Mouse (Mus musculus) intestine, embryonic 15.5 days (tissue): Measurements from ENCODE around the gene Ctdspl2. TPM values are rescaled to one million over a fixed set of nuclear protein-coding genes. Genes with fewer than 3 reads are reported as not detected.
A peak's percentile ranks its signal among the peaks of the same experiment; 100 is the strongest.
"Not testable (repeated sequence)": the region's sequence is repeated elsewhere in the genome, so short reads cannot be mapped to it uniquely, and the experiment has no call there.

ENCODE experiments used
- ATAC-seq: fragments of 200-750 bp; cut with Nextera tagmentation; 2 replicates; pipeline ENCODE4 v1.8.0; 2017; ENCODE audit warnings: moderate TSS enrichment, moderate library complexity
- H3K27ac ChIP-seq: fragments of 300-500 bp; sonication (generic); 2 replicates; pipeline ENCODE4 v1.5.1; 2015; ENCODE audit warnings: mild to moderate bottlenecking, inconsistent platforms
- H3K27me3 ChIP-seq: fragments of 300-500 bp; sonication (generic); replicated peaks from 2 replicates; pipeline ENCODE4 v1.6.1; 2015; ENCODE audit warnings: inconsistent platforms
- H3K36me3 ChIP-seq: fragments of 300-500 bp; sonication (generic); 2 replicates; pipeline ENCODE4 v1.6.1; 2015; ENCODE audit warnings: inconsistent platforms
- H3K4me1 ChIP-seq: fragments of 300-500 bp; sonication (generic); replicated peaks from 2 replicates; pipeline ENCODE4 v1.6.1; 2015; ENCODE audit warnings: inconsistent platforms
- H3K4me2 ChIP-seq: fragments of 300-500 bp; sonication (generic); replicated peaks from 2 replicates; pipeline ENCODE4 v1.6.1; 2015; ENCODE audit warnings: mild to moderate bottlenecking, inconsistent platforms
- H3K4me3 ChIP-seq: fragments of 300-500 bp; sonication (generic); replicated peaks from 2 replicates; pipeline ENCODE4 v1.5.1; 2015; ENCODE audit warnings: inconsistent platforms
- H3K9ac ChIP-seq: fragments of 300-500 bp; sonication (generic); 2 replicates; pipeline ENCODE4 v1.6.1; 2015; ENCODE audit warnings: inconsistent platforms
- H3K9me3 ChIP-seq: fragments of 300-500 bp; sonication (generic); 2 replicates; pipeline ENCODE4 v1.6.1; 2016; ENCODE audit warnings: inconsistent platforms
- WGBS: fragments of 180-500 bp; shearing (Covaris S2); methylation state at CpG from one replicate; pipeline ENCODE4 v1.1.7; 2015; 5-methylcytosine and 5-hydroxymethylcytosine counted together
- polyA plus RNA-seq: library from polyadenylated mRNA; unstranded; fragments of >200 nt; fragmentation: Nextera tagmentation; extraction: Ambion mirVana; gene quantifications from 2 replicates; pipeline ENCODE4 v1.2.1, GENCODE M21; 2015

The Ctdspl2 gene
- polyA plus RNA-seq, 1 experiment from 2014 or later = 46.8 TPM

- Histone ChIP-seq H3K27ac (no peak overlapping the region), H3K9ac (no peak overlapping the region), H3K36me3 (no peaks in the 10 kb centered on the region), H3K4me1 (no peaks in the 10 kb centered on the region), H3K4me2 (no peak overlapping the region), H3K4me3 (no peak overlapping the region), H3K27me3 (no peaks in the 10 kb centered on the region), H3K9me3 (no peaks in the 10 kb centered on the region)
- no peak for ATAC-seq
- 35% methylated on average over 1 of the region's 1 CpGs for WGBS
These were observed 62.9 kb downstream of the Ctdspl2 start for GRCm38 (mm10) chr2:122018705-122019104.

GRCm38 (mm10) chr2:122022284-122022683, 66.5 kb downstream of the Ctdspl2 start:
- H3K4me1 ChIP-seq = no peaks in the 10 kb centered on the region
- no peak overlapping the region for H3K27ac ChIP-seq
- 80% methylated on average over 2 of the region's 2 CpGs for WGBS
- no peaks in the 10 kb centered on the region for H3K27me3 ChIP-seq
- no peak overlapping the region for H3K4me3 ChIP-seq
- no peak overlapping the region for H3K9ac ChIP-seq
- ATAC-seq = no peak
- H3K4me2 ChIP-seq = no peak overlapping the region
- H3K9me3 ChIP-seq = no peaks in the 10 kb centered on the region
- H3K36me3 ChIP-seq = no peaks in the 10 kb centered on the region

- not testable (repeated sequence) for H3K27me3 ChIP-seq, H3K36me3 ChIP-seq, ATAC-seq, H3K9me3 ChIP-seq, H3K27ac ChIP-seq, H3K4me3 ChIP-seq, H3K9ac ChIP-seq, H3K4me2 ChIP-seq, H3K4me1 ChIP-seq
- 92% methylated on average over 10 of the region's 10 CpGs for WGBS
These were observed 71.3 kb downstream of the Ctdspl2 start for GRCm38 (mm10) chr2:122027091-122027490.

GRCm38 (mm10) chr2:122027862-122028755, 72.3 kb downstream of the Ctdspl2 start, which contains the start of gene Eif3j1:
Gene Eif3j1 (plus strand): TSS chr2:122028546.
- H3K9me3 ChIP-seq = no peaks in the 10 kb centered on the region
- no peaks in the 10 kb centered on the region for H3K36me3 ChIP-seq
- H3K4me3 ChIP-seq = peak within 1 kb of the TSS; percentile 60
- peak within 1 kb of the TSS; percentile 61 for H3K4me2 ChIP-seq
- under 1% methylated on average over 59 of the region's 67 CpGs for WGBS
- peak within 1 kb of the TSS; percentile 87 for H3K27ac ChIP-seq
- H3K27me3 ChIP-seq = no peaks in the 10 kb centered on the region
- peak within 1 kb of the TSS; percentile 68 for H3K9ac ChIP-seq
- ATAC-seq = peak; percentile 99
- no peaks in the 10 kb centered on the region for H3K4me1 ChIP-seq

GRCm38 (mm10) chr2:122028756-122029700, 73.2 kb downstream of the Ctdspl2 start:
- Histone ChIP-seq H3K4me3 (peak overlapping the region; percentile 60), H3K4me1 (no peaks in the 10 kb centered on the region), H3K36me3 (no peaks in the 10 kb centered on the region), H3K4me2 (peak overlapping the region; percentile 47), H3K27me3 (no peaks in the 10 kb centered on the region), H3K9me3 (no peaks in the 10 kb centered on the region), H3K27ac (peak overlapping the region; percentile 87), H3K9ac (peak overlapping the region; percentile 68)
- ATAC-seq = peak; percentile 66
- under 1% methylated on average over 61 of the region's 71 CpGs for WGBS

GRCm38 (mm10) chr2:122031970-122032369, 76.2 kb downstream of the Ctdspl2 start:
- Histone ChIP-seq H3K4me2 (no peak overlapping the region), H3K4me3 (no peak overlapping the region), H3K36me3 (no peaks in the 10 kb centered on the region), H3K9me3 (no peaks in the 10 kb centered on the region), H3K27me3 (no peaks in the 10 kb centered on the region), H3K4me1 (no peaks in the 10 kb centered on the region), H3K9ac (no peak overlapping the region), H3K27ac (no peak overlapping the region)
- 81% methylated on average over 5 of the region's 6 CpGs for WGBS
- no peak for ATAC-seq

GRCm38 (mm10) chr2:122036064-122036463, 80.3 kb downstream of the Ctdspl2 start:
- Histone ChIP-seq H3K4me1 (no peaks in the 10 kb centered on the region), H3K9ac (no peak overlapping the region), H3K9me3 (no peaks in the 10 kb centered on the region), H3K36me3 (no peaks in the 10 kb centered on the region), H3K27ac (no peak overlapping the region), H3K4me2 (no peak overlapping the region), H3K4me3 (no peak overlapping the region), H3K27me3 (no peaks in the 10 kb centered on the region)
- ATAC-seq = no peak
- WGBS = 90% methylated on average over 3 of the region's 3 CpGs

GRCm38 (mm10) chr2:122043926-122044325, 88.1 kb downstream of the Ctdspl2 start:
- no peak overlapping the region for H3K9ac ChIP-seq
- H3K9me3 ChIP-seq = no peaks in the 10 kb centered on the region
- H3K4me1 ChIP-seq = no peaks in the 10 kb centered on the region
- H3K27ac ChIP-seq = no peak overlapping the region
- H3K4me2 ChIP-seq = no peak overlapping the region
- ATAC-seq = no peak
- no peak overlapping the region for H3K4me3 ChIP-seq
- peaks cover 7% of the 10 kb centered on the region for H3K36me3 ChIP-seq
- no peaks in the 10 kb centered on the region for H3K27me3 ChIP-seq

- 89% methylated on average over 11 of the region's 11 CpGs for WGBS
- Histone ChIP-seq H3K27ac (no peak overlapping the region), H3K4me1 (no peaks in the 10 kb centered on the region), H3K9me3 (no peaks in the 10 kb centered on the region), H3K4me2 (no peak overlapping the region), H3K4me3 (no peak overlapping the region), H3K9ac (no peak overlapping the region), H3K27me3 (no peaks in the 10 kb centered on the region), H3K36me3 (peaks cover 9% of the 10 kb centered on the region)
- ATAC-seq = no peak
These were observed 103.7 kb downstream of the Ctdspl2 start for GRCm38 (mm10) chr2:122059365-122060115.
